Comparison of ENCODE assay signal across 12 mouse cellular contexts in genomic region chr1:180290358-180290757, GRCm38 (mm10).
"Had no signal": no experiment of that assay in that cellular context is flagged by ENCODE, and none has a peak within 500 bp of the region (broad histone marks: within the 10 kb centered on the region; RNA-seq: fewer than 3 reads in every experiment).

No protein-coding gene starts in this region.

- DNase-seq: gastrocnemius, adult 2 months; gastrocnemius, postnatal 10 days; gastrocnemius, postnatal 25 days; heart, adult 2 months; heart, postnatal 4 days; kidney, adult 18-20 months; kidney, adult 8-10 months; kidney, postnatal 10 days; kidney, postnatal 25 days; kidney, postnatal 4 days; liver; liver, embryonic 13.5 days had no signal
